Mouse (Mus musculus) ES-E14 (cell line): ENCODE measurements around the gene Sec62. TPM values are rescaled to one million over a fixed set of nuclear protein-coding genes. Genes with fewer than 3 reads are reported as not detected.

Experiments
- DNase-seq: peaks from one replicate; pipeline ENCODE4 v3.0.0-alpha.2; 2013; ENCODE audit warnings: low read depth, low spot score
- H3K27ac ChIP-seq: 2 replicates; pipeline ENCODE4 v1.5.1; 2012; ENCODE audit warnings: low read depth, mild to moderate bottlenecking, low read length, moderate library complexity, mixed read lengths; ENCODE audit not compliant: poor library complexity, insufficient read depth, severe bottlenecking
- H3K36me3 ChIP-seq: 2 replicates; pipeline ENCODE4 v1.6.1; 2012; ENCODE audit warnings: mild to moderate bottlenecking, low read length, moderate library complexity, mixed read lengths; ENCODE audit not compliant: control insufficient read depth, poor library complexity, insufficient read depth, severe bottlenecking
- H3K4me1 ChIP-seq, 2 experiments: fragments of 150-350 bp in 1 of 2; sonication (generic) in 1 of 2; 2 replicates each; pipeline ENCODE4 v1.6.1; 2012; ENCODE audit warnings: low read length in 2 of 2, mild to moderate bottlenecking in 1 of 2, mixed read lengths in 1 of 2; ENCODE audit not compliant: control insufficient read depth in 2 of 2, insufficient read depth in 2 of 2, poor library complexity in 1 of 2
- H3K4me3 ChIP-seq, 2 experiments: fragments of 150-350 bp in 1 of 2; sonication (generic) in 1 of 2; 2 replicates each; pipeline ENCODE4 v1.5.1; 2012; ENCODE audit warnings: low read length in 2 of 2, low read depth in 1 of 2, mild to moderate bottlenecking in 1 of 2, mixed read lengths in 1 of 2; ENCODE audit not compliant: insufficient read depth in 1 of 2, poor library complexity in 1 of 2, severe bottlenecking in 1 of 2
- H3K9ac ChIP-seq: 2 replicates; pipeline ENCODE4 v1.6.1; 2012; ENCODE audit warnings: low read depth, mild to moderate bottlenecking, low read length, mixed read lengths; ENCODE audit not compliant: poor library complexity, insufficient read depth, severe bottlenecking
- H3K9me3 ChIP-seq: fragments of 150-350 bp; sonication (generic); 2 replicates; pipeline ENCODE4 v1.6.1; 2012; ENCODE audit warnings: low read depth, mild to moderate bottlenecking, low read length; ENCODE audit not compliant: control insufficient read depth, insufficient read depth
- CHD2 ChIP-seq: IDR thresholded peaks from 2 replicates; pipeline ENCODE4 v1.6.1; 2014; ENCODE audit warnings: mild to moderate bottlenecking, low read depth, low read length, inconsistent platforms
- HCFC1 ChIP-seq: IDR thresholded peaks from 2 replicates; pipeline ENCODE4 v1.6.1; 2012; ENCODE audit warnings: low read length, inconsistent platforms, borderline replicate concordance; ENCODE audit not compliant: insufficient read depth
- MAFK ChIP-seq: IDR thresholded peaks from 2 replicates; pipeline ENCODE4 v1.6.1; 2014; ENCODE audit warnings: mild to moderate bottlenecking, low read depth, low read length, inconsistent platforms; ENCODE audit not compliant: insufficient read depth
- ZC3H11A ChIP-seq: IDR thresholded peaks from 2 replicates; pipeline ENCODE4 v1.6.1; 2012; ENCODE audit warnings: low read depth, mild to moderate bottlenecking, inconsistent platforms, low read length, borderline replicate concordance
- ZNF384 ChIP-seq: IDR thresholded peaks from 2 replicates; pipeline ENCODE4 v1.6.1; 2012; ENCODE audit warnings: low read depth, low read length, inconsistent platforms
- in situ Hi-C, 2 experiments: fragments of 600-800 bp; cut with MboI; formaldehyde crosslinking; loops; one replicate each; pipeline ENCODE4 v1.15.1; 2025; ENCODE audit warnings: low sequenced_read_pairs in 2 of 2, inconsistent platforms in 1 of 2; ENCODE audit not compliant: unreplicated experiment in 2 of 2
- total RNA-seq: library from RNA; depleted of rRNA; stranded (reverse); fragments of 300-350 nt; gene quantifications from 2 replicates; pipeline ENCODE4 v1.2.3, GENCODE M21; 2012

Gene Sec62
- total RNA-seq, 1 experiment: 75.7 TPM

DNA sequence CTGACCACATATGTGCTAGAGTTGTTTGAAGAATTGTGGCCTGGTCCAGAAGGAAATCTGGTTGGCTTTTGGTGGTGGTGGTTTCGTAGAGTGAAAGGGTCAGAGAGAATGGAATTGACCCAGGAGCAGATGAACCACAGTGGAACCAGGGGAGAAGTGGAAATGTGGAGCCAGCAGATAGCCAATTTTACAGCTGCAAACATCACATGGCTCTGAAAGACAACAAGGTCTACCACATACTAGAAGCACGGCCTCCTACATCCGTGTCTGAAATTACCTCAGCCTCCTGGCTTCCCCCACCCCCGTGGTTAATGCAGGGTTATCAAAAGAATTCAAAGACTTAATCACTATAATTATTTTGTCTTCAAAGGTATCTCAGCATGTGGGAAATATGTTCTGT lies 27.8 kb upstream of the Sec62 start:
- TF ChIP-seq MAFK (no peak), HCFC1 (no peak), ZC3H11A (no peak), CHD2 (no peak), ZNF384 (no peak)
- no peak for DNase-seq
- in situ Hi-C loops: no loop called here
- Histone ChIP-seq H3K9me3 (no peaks in the 10 kb centered on the region), H3K4me1 (peaks cover 0 to 4% of the 10 kb centered on the region in 2 experiments; a peak in 1 of 4 replicates), H3K27ac (no peak overlapping the region), H3K9ac (no peak overlapping the region), H3K4me3 (no peak overlapping the region), H3K36me3 (no peaks in the 10 kb centered on the region)

DNA sequence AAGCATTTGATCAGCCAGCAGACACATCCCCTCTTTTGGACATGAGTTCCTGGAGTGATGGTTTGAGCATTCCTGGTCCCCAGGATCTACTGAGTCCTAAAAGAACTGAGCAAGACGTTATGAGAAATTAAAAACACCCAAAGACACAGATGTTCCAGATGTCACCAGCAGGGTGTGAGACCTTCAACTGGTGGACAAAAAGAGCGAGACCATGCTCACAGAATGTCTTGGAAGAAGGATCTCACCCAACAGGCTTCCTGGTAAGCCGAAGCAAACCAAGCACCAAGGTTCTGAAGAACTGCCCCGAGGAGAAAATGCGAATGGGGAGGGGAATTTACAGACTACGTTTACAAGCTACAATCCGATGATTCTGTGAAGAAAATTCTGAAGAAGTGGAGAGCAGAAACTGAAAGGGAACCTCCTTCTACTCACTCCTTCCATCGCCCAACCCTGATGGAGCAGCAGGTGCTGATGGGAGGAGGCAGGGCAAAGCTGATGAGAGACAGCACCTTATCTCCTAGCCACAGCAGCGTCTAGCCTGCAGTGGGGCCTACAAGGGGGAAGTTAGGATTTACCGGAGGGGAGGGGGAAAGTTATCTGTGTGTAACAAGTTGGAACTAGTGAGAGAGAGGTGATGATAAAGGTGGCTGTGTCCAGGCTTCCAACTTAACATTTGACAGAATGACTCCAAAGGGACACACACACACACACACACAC lies 27.2 kb upstream of the Sec62 start:
- H3K9me3 ChIP-seq: no peaks in the 10 kb centered on the region
- no peaks in the 10 kb centered on the region for H3K36me3 ChIP-seq
- in situ Hi-C loops: no loop called here
- no peak for DNase-seq
- H3K4me1 ChIP-seq: peaks cover 0 to 4% of the 10 kb centered on the region in 2 experiments; a peak in 1 of 4 replicates
- H3K9ac ChIP-seq: no peak overlapping the region
- no peak for TF ChIP-seq CHD2
- no peak for TF ChIP-seq HCFC1
- no peak for TF ChIP-seq ZC3H11A
- TF ChIP-seq MAFK: no peak
- no peak for TF ChIP-seq ZNF384
- H3K27ac ChIP-seq: no peak overlapping the region
- no peak overlapping the region for H3K4me3 ChIP-seq

DNA sequence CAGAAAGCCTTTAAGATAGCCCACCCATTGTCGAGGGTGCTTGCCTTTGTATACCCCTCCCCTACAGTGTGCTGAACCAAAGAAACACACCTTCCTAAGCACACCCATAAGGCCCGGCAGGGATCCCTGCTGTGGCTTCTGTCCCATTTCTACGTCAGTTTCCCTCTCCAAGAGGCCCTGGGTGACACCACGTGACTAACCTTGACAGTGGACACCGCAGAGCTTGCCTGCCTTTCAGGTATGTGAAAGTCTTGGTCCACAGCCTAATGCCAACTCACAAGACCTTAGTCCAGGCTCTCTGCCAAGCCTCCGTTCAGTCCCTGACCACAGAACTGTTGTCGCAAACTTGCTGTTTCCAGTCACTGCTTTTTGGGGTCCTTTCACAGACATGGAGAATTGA lies 26.5 kb upstream of the Sec62 start:
- TF ChIP-seq ZC3H11A (no peak), HCFC1 (no peak), ZNF384 (no peak), CHD2 (no peak), MAFK (no peak)

DNA sequence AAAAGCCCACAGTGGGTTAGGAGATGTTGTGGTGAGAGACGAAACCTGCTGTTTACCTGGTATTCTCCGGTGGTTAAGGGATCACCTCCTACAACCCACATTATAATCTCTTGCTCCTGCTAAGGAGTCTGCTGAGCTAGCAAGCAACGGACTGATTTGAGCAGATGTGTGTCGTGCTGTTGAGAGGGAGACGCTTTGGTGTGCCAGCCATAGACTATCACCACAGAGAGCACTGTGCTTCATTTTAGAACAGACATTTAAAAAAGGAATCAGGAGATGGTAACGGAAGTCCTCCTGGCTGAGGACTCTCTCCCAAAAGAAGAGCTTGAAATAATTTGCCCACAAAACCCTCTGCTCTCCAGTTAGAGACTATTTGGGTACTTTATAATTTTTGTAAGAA lies 25.4 kb upstream of the Sec62 start:
- Histone ChIP-seq H3K4me1 (peaks cover 0 to 1% of the 10 kb centered on the region in 2 experiments; a peak in 1 of 4 replicates), H3K27ac (no peak overlapping the region), H3K9ac (no peak overlapping the region), H3K36me3 (no peaks in the 10 kb centered on the region), H3K4me3 (no peak overlapping the region), H3K9me3 (no peaks in the 10 kb centered on the region)
- in situ Hi-C loops: no loop called here
- TF ChIP-seq HCFC1: no peak
- TF ChIP-seq MAFK: no peak
- no peak for TF ChIP-seq ZC3H11A
- TF ChIP-seq ZNF384: no peak
- TF ChIP-seq CHD2: no peak
- DNase-seq: no peak

More for the DNA sequence above, 26.5 kb upstream of the Sec62 start:
- no peak overlapping the region for H3K4me3 ChIP-seq
- no peaks in the 10 kb centered on the region for H3K36me3 ChIP-seq
- H3K9ac ChIP-seq: no peak overlapping the region
- no peak overlapping the region for H3K27ac ChIP-seq
- no peak for DNase-seq
- in situ Hi-C loops: no loop called here
- H3K4me1 ChIP-seq: peaks cover 0 to 4% of the 10 kb centered on the region in 2 experiments; a peak in 1 of 4 replicates
- H3K9me3 ChIP-seq: no peaks in the 10 kb centered on the region

DNA sequence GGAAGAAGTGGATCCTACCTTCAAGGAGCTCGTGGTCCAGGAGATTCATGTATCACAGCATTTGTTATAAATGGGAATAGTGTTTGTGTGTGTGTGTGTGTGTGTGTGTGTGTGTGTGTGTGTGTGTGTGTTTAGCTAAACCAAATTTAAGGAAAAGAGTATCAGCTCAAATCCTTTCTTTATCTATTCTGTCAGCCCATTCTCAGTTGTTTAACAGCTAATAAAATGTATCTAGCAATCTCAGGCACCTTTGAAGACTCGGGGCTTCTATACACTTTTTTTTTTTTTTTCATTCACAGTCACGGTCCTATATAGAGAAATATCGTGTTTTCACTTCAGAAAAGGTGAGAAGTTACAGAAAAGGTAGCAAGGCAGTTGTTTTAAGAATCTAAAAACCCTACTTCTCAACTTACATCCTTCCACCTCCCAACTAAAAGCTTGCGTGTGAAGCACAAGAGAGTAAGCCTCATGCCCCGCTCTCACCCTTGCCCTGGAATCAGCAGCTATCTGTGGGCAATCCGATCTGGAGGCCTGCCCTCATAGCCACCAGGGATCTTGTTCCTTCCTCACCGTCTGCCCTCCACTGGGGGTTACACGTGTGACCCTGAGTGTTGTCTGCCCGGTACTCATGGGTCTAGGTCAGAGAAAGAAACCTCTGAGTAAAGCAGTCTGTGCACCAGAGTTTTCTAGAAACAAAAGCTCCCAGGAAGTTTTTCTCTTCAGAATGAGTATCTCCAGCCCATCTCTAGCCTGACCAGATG lies 22.7 kb upstream of the Sec62 start:
- no peak overlapping the region for H3K4me3 ChIP-seq
- no peak overlapping the region for H3K9ac ChIP-seq
- in situ Hi-C loops: no loop called here
- H3K36me3 ChIP-seq: no peaks in the 10 kb centered on the region
- no peak for DNase-seq
- no peaks in the 10 kb centered on the region; a peak in 1 of 4 replicates for H3K4me1 ChIP-seq
- no peaks in the 10 kb centered on the region for H3K9me3 ChIP-seq
- no peak overlapping the region for H3K27ac ChIP-seq
- no peak for TF ChIP-seq CHD2
- no peak for TF ChIP-seq ZNF384
- no peak for TF ChIP-seq ZC3H11A
- no peak for TF ChIP-seq HCFC1
- no peak for TF ChIP-seq MAFK
